Mouse (Mus musculus) MEL (cell line): ENCODE results near the gene Slc2a4.

ENCODE experiments used
- CHD1 ChIP-seq: IDR thresholded peaks from 2 replicates; pipeline ENCODE4 v1.6.1; 2012; ENCODE audit warnings: low read depth, mild to moderate bottlenecking, inconsistent platforms, low read length, improper control_type of control experiment
- CTCF ChIP-seq, 3 experiments: IDR thresholded peaks in 2 of 3; conservative IDR thresholded peaks in 1 of 3; 2 replicates each; pipeline ENCODE4 v1.5.1; 2011 to 2012; ENCODE audit warnings: low read length in 3 of 3, low read depth in 2 of 3, mild to moderate bottlenecking in 2 of 3, improper control_type of control experiment in 1 of 3, inconsistent platforms in 1 of 3, mixed read lengths in 1 of 3, moderate library complexity in 1 of 3; ENCODE audit not compliant: control insufficient read depth in 1 of 3, insufficient read depth in 1 of 3, poor library complexity in 1 of 3, severe bottlenecking in 1 of 3
- E2F4 ChIP-seq: IDR thresholded peaks from 2 replicates; pipeline ENCODE4 v1.6.1; 2011; ENCODE audit warnings: low read depth, low read length, improper control_type of control experiment, borderline replicate concordance
- EP300 ChIP-seq, 2 experiments: IDR thresholded peaks; 2 replicates each; pipeline ENCODE4 v1.6.1; 2011; ENCODE audit warnings: improper control_type of control experiment in 2 of 2, low read length in 2 of 2, low read depth in 1 of 2, mild to moderate bottlenecking in 1 of 2
- GABPA ChIP-seq: IDR thresholded peaks from 2 replicates; pipeline ENCODE4 v1.6.1; 2012; ENCODE audit warnings: low read depth, mild to moderate bottlenecking, inconsistent platforms, low read length, improper control_type of control experiment, moderate library complexity
- GATA1 ChIP-seq: IDR thresholded peaks from 2 replicates; pipeline ENCODE4 v1.6.1; 2011; ENCODE audit warnings: low read depth, low read length, improper control_type of control experiment
- HCFC1 ChIP-seq: IDR thresholded peaks from 2 replicates; pipeline ENCODE4 v1.6.1; 2012; ENCODE audit warnings: low read depth, mild to moderate bottlenecking, inconsistent platforms, low read length, improper control_type of control experiment, moderate library complexity
- MAX ChIP-seq: IDR thresholded peaks from 2 replicates; pipeline ENCODE4 v1.6.1; 2011; ENCODE audit warnings: low read length, improper control_type of control experiment
- POLR2A ChIP-seq, 2 experiments: IDR thresholded peaks; 2 replicates each; pipeline ENCODE4 v1.6.1; 2011 to 2012; ENCODE audit warnings: low read length in 2 of 2, mild to moderate bottlenecking in 2 of 2, control low read depth in 1 of 2, improper control_type of control experiment in 1 of 2, low read depth in 1 of 2, moderate library complexity in 1 of 2; ENCODE audit not compliant: control insufficient read depth in 1 of 2, insufficient read depth in 1 of 2, poor library complexity in 1 of 2
- TBP ChIP-seq: IDR thresholded peaks from 2 replicates; pipeline ENCODE4 v1.8.0; 2011; ENCODE audit warnings: low read depth, low read length, improper control_type of control experiment
- TCF12 ChIP-seq: IDR thresholded peaks from 2 replicates; pipeline ENCODE4 v1.6.1; 2014; ENCODE audit warnings: low read depth, mild to moderate bottlenecking, inconsistent platforms, low read length, improper control_type of control experiment, moderate library complexity
- USF2 ChIP-seq, 2 experiments: IDR thresholded peaks; 2 replicates each; pipeline ENCODE4 v1.6.1; 2011 to 2012; ENCODE audit warnings: improper control_type of control experiment in 2 of 2, low read length in 2 of 2, borderline replicate concordance in 1 of 2, inconsistent platforms in 1 of 2, low read depth in 1 of 2, mild to moderate bottlenecking in 1 of 2; ENCODE audit not compliant: insufficient read depth in 1 of 2
- ZC3H11A ChIP-seq: IDR thresholded peaks from 2 replicates; pipeline ENCODE4 v1.6.1; 2012; ENCODE audit warnings: low read depth, mild to moderate bottlenecking, inconsistent platforms, low read length, improper control_type of control experiment
- ZNF384 ChIP-seq: IDR thresholded peaks from 2 replicates; pipeline ENCODE4 v1.6.1; 2012; ENCODE audit warnings: low read depth, mild to moderate bottlenecking, inconsistent platforms, low read length, improper control_type of control experiment

DNA sequence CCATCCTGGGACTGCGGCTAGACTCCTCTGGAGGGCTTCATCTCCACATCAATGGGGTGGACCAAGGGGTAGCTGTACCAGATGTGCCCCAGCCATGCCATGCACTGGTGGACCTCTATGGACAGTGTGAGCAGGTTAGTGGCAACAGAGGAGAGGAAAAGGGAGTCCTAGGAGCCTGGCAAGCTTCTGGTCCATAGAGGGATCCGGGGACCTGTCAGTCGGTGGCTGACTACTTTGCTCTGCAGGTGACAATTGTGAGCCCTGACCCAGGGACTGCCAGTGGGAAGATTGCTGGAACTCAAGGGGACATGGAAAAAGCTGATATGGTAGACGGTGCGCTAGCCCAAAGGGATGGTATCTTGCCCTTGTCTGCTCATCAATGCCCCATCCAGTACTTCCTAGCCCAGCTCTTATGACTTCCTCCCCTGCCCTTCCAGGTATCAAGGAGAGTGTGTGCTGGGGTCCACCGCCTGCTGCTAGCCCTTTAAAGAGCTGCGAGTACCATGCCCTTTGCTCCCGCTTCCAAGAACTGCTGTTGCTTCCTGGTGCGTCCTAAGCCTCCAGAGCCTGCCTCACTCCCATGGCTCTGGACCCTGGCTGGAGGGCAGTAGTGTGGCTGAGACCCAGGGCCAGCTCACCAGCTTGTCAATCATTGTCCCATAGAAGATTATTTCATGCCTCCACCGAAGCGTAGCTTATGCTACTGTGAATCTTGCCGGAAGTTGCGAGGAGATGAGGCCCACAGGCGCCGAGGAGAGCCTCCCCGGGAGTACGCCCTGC lies 37.0 kb downstream of the Slc2a4 start:
- TF ChIP-seq MAX (no peak), CHD1 (no peak), POLR2A (IDR thresholded peaks at IDR 0.05; ENCODE audit: control insufficient read depth in 1 of 2, insufficient read depth in 1 of 2, low read depth in 1 of 2, low read length in 2 of 2, poor library complexity in 1 of 2) (no peak; a peak in 1 of 4 replicates), CTCF (IDR thresholded peaks at IDR 0.05 in 2 of 3, conservative IDR thresholded peaks at IDR 0.05 in 1 of 3; ENCODE audit: control insufficient read depth in 1 of 3, insufficient read depth in 1 of 3, low read depth in 2 of 3, low read length in 3 of 3, poor library complexity in 1 of 3, severe bottlenecking in 1 of 3) (no peak), HCFC1 (no peak), E2F4 (no peak), TCF12 (no peak), GABPA (no peak), ZC3H11A (no peak), ZNF384 (no peak), EP300 (IDR thresholded peaks at IDR 0.05; ENCODE audit: low read depth in 1 of 2, low read length in 2 of 2) (no peak), GATA1 (no peak), TBP (no peak), USF2 (IDR thresholded peaks at IDR 0.05; ENCODE audit: borderline replicate concordance in 1 of 2, insufficient read depth in 1 of 2, low read depth in 1 of 2, low read length in 2 of 2) (no peak)
